Mouse (Mus musculus) heart, embryonic 14.5 days (tissue): ENCODE measurements around the gene Grik4. TPM values are rescaled to one million over a fixed set of nuclear protein-coding genes. Genes with fewer than 3 reads are reported as not detected.

ENCODE experiments used
- ATAC-seq: fragments of 200-750 bp; cut with Nextera tagmentation; 2 replicates; pipeline ENCODE4 v1.8.0; 2017; ENCODE audit warnings: low read depth, moderate TSS enrichment; ENCODE audit not compliant: insufficient number of reproducible peaks, insufficient read depth, low FRiP score
- H3K27ac ChIP-seq, 2 experiments: fragments of 200-500 bp in 1 of 2; fragments of 300-500 bp in 1 of 2; sonication (generic) in 1 of 2; replicated peaks in 1 of 2; 2 replicates each; pipeline ENCODE4 v1.5.1; 2012 to 2014; ENCODE audit warnings: low read depth in 2 of 2, low read length in 2 of 2, control low read depth in 1 of 2, mild to moderate bottlenecking in 1 of 2, mixed read lengths in 1 of 2; ENCODE audit not compliant: control insufficient read depth in 1 of 2, insufficient read depth in 1 of 2
- H3K27me3 ChIP-seq: fragments of 300-500 bp; sonication (generic); 2 replicates; pipeline ENCODE4 v1.6.1; 2014; ENCODE audit warnings: mild to moderate bottlenecking, low read length, control low read depth; ENCODE audit not compliant: control insufficient read depth, insufficient read depth
- H3K36me3 ChIP-seq: fragments of 300-500 bp; sonication (generic); 2 replicates; pipeline ENCODE4 v1.6.1; 2014; ENCODE audit warnings: mild to moderate bottlenecking, control low read depth, low read length, mixed read lengths; ENCODE audit not compliant: control insufficient read depth, insufficient read depth
- H3K4me1 ChIP-seq, 2 experiments: fragments of 200-500 bp in 1 of 2; fragments of 300-500 bp in 1 of 2; sonication (generic) in 1 of 2; 2 replicates each; pipeline ENCODE4 v1.6.1; 2012 to 2014; ENCODE audit warnings: low read length in 2 of 2, control low read depth in 1 of 2, mixed read lengths in 1 of 2; ENCODE audit not compliant: control insufficient read depth in 2 of 2, insufficient read depth in 2 of 2
- H3K4me2 ChIP-seq: fragments of 300-500 bp; sonication (generic); 2 replicates; pipeline ENCODE4 v1.6.1; 2014; ENCODE audit warnings: mild to moderate bottlenecking, low read length
- H3K4me3 ChIP-seq, 2 experiments: fragments of 200-500 bp in 1 of 2; fragments of 300-500 bp in 1 of 2; sonication (generic) in 1 of 2; 2 replicates each; pipeline ENCODE4 v1.5.1; 2012 to 2014; ENCODE audit warnings: low read length in 2 of 2, mild to moderate bottlenecking in 2 of 2, control low read depth in 1 of 2, low read depth in 1 of 2, moderate library complexity in 1 of 2; ENCODE audit not compliant: control insufficient read depth in 1 of 2, insufficient read depth in 1 of 2
- H3K9ac ChIP-seq: fragments of 300-500 bp; sonication (generic); 2 replicates; pipeline ENCODE4 v1.6.1; 2014; ENCODE audit warnings: mild to moderate bottlenecking, low read length
- H3K9me3 ChIP-seq: fragments of 300-500 bp; sonication (generic); 2 replicates; pipeline ENCODE4 v1.6.1; 2016; ENCODE audit warnings: low read length, control low read depth; ENCODE audit not compliant: control insufficient read depth
- WGBS: fragments of 180-500 bp; shearing (Covaris S2); extraction: QIAGEN DNeasy Blood & Tissue Kit; methylation state at CpG from one replicate; pipeline ENCODE4 v1.1.7; 2014; 5-methylcytosine and 5-hydroxymethylcytosine counted together
- polyA plus RNA-seq: library from polyadenylated mRNA; unstranded; fragments of >200 nt; fragmentation: Nextera tagmentation; extraction: Ambion mirVana; gene quantifications from 2 replicates; pipeline ENCODE4 v1.2.1, GENCODE M21; 2014

The Grik4 gene
- polyA plus RNA-seq, 1 experiment from 2014 or later = 0.09 TPM

GRCm38 (mm10) chr9:42776804-42777203 lies 167.5 kb downstream of the Grik4 start:
- no peak overlapping the region for H3K4me2 ChIP-seq
- no peak for ATAC-seq
- peaks cover 4% of the 10 kb centered on the region; the same call in 1 of the 2 replicates for H3K27me3 ChIP-seq
- WGBS = 66% methylated on average over 9 of the region's 9 CpGs
- no peaks in the 10 kb centered on the region for H3K36me3 ChIP-seq
- peaks cover 0 to 5% of the 10 kb centered on the region in 2 experiments; a peak in 1 of 4 replicates for H3K4me1 ChIP-seq
- no peak overlapping the region for H3K4me3 ChIP-seq
- no peaks in the 10 kb centered on the region for H3K9me3 ChIP-seq
- no peak overlapping the region for H3K9ac ChIP-seq
- H3K27ac ChIP-seq = no peak overlapping the region

GRCm38 (mm10) chr9:42764823-42765560 lies 179.3 kb downstream of the Grik4 start:
- no peak for ATAC-seq
- Histone ChIP-seq H3K36me3 (no peaks in the 10 kb centered on the region), H3K4me2 (no peak overlapping the region)

GRCm38 (mm10) chr9:42758682-42759205 lies 185.5 kb downstream of the Grik4 start:
- H3K9me3 ChIP-seq = no peaks in the 10 kb centered on the region
- H3K4me3 ChIP-seq = no peak overlapping the region
- no peak for ATAC-seq
- H3K27me3 ChIP-seq = peaks cover 13% of the 10 kb centered on the region
- H3K36me3 ChIP-seq = no peaks in the 10 kb centered on the region
- no peak overlapping the region for H3K4me2 ChIP-seq
- 49% methylated on average over 5 of the region's 5 CpGs for WGBS
- no peaks in the 10 kb centered on the region for H3K4me1 ChIP-seq
- no peak overlapping the region for H3K27ac ChIP-seq
- H3K9ac ChIP-seq = no peak overlapping the region

More at GRCm38 (mm10) chr9:42764823-42765560, 179.3 kb downstream of the Grik4 start:
- 54% methylated on average over 11 of the region's 11 CpGs for WGBS
- no peak overlapping the region for H3K27ac ChIP-seq
- no peaks in the 10 kb centered on the region; a peak in 1 of 4 replicates for H3K4me1 ChIP-seq
- no peak overlapping the region for H3K4me3 ChIP-seq
- peaks cover 7% of the 10 kb centered on the region; the same call in 1 of the 2 replicates for H3K27me3 ChIP-seq
- H3K9ac ChIP-seq = no peak overlapping the region
- no peaks in the 10 kb centered on the region for H3K9me3 ChIP-seq

- Histone ChIP-seq H3K4me1 (no peaks in the 10 kb centered on the region), H3K4me2 (no peak overlapping the region), H3K27me3 (peaks cover 9% of the 10 kb centered on the region; the same call in 1 of the 2 replicates), H3K9ac (no peak overlapping the region), H3K4me3 (no peak overlapping the region), H3K36me3 (no peaks in the 10 kb centered on the region), H3K27ac (no peak overlapping the region), H3K9me3 (no peaks in the 10 kb centered on the region)
- ATAC-seq = no peak
- 84% methylated on average over 3 of the region's 3 CpGs for WGBS
Measured at GRCm38 (mm10) chr9:42757012-42757640, 187.2 kb downstream of the Grik4 start.

- no peaks in the 10 kb centered on the region for H3K36me3 ChIP-seq
- peaks cover 9% of the 10 kb centered on the region; the same call in 1 of the 2 replicates for H3K27me3 ChIP-seq
- H3K9me3 ChIP-seq = no peaks in the 10 kb centered on the region
- no peak for ATAC-seq
- no peak overlapping the region for H3K4me2 ChIP-seq
- H3K27ac ChIP-seq = no peak overlapping the region
- H3K4me3 ChIP-seq = no peak overlapping the region
- H3K9ac ChIP-seq = no peak overlapping the region
- H3K4me1 ChIP-seq = no peaks in the 10 kb centered on the region
- WGBS = 44% methylated on average over 8 of the region's 8 CpGs
Measured at GRCm38 (mm10) chr9:42754699-42755098, 189.6 kb downstream of the Grik4 start.

GRCm38 (mm10) chr9:42751160-42751559 lies 193.1 kb downstream of the Grik4 start:
- Histone ChIP-seq H3K27me3 (0 out of 2 replicates have a peak, but pooled peaks cover 4% of the 10 kb centered on the region), H3K36me3 (no peaks in the 10 kb centered on the region), H3K4me1 (no peaks in the 10 kb centered on the region), H3K4me3 (no peak overlapping the region), H3K9me3 (no peaks in the 10 kb centered on the region), H3K9ac (no peak overlapping the region), H3K4me2 (no peak overlapping the region), H3K27ac (no peak overlapping the region)
- 61% methylated on average over 2 of the region's 2 CpGs for WGBS
- no peak for ATAC-seq

GRCm38 (mm10) chr9:42750176-42750575 lies 194.1 kb downstream of the Grik4 start:
- ATAC-seq = no peak
- 58% methylated on average over 3 of the region's 3 CpGs for WGBS

More at GRCm38 (mm10) chr9:42750176-42750575, 194.1 kb downstream of the Grik4 start:
- no peak overlapping the region for H3K4me2 ChIP-seq
- H3K4me3 ChIP-seq = no peak overlapping the region
- H3K4me1 ChIP-seq = no peaks in the 10 kb centered on the region; a peak in 1 of 4 replicates
- no peaks in the 10 kb centered on the region for H3K27me3 ChIP-seq
- no peak overlapping the region for H3K9ac ChIP-seq
- no peaks in the 10 kb centered on the region for H3K36me3 ChIP-seq
- no peaks in the 10 kb centered on the region for H3K9me3 ChIP-seq
- no peak overlapping the region for H3K27ac ChIP-seq
